Mouse (Mus musculus): ENCODE data around the gene Ppp1r12a.
A peak's percentile ranks its signal among the peaks of the same experiment; 100 is the strongest.

Ppp1r12a gene

GRCm38 (mm10) chr10:108162297-108163020 lies 466 bp downstream of the Ppp1r12a start:
- DNase-seq, result peak; percentile 52

- no peak for DNase-seq
Measured at GRCm38 (mm10) chr10:108163021-108163410, 1.0 kb downstream of the Ppp1r12a start.

GRCm38 (mm10) chr10:108163451-108163850 lies 1.5 kb downstream of the Ppp1r12a start:
- DNase-seq, result no peak

- peak; percentile 22 for DNase-seq
Measured at GRCm38 (mm10) chr10:108167823-108168222, 5.8 kb downstream of the Ppp1r12a start.

- DNase-seq, result no peak
Measured at GRCm38 (mm10) chr10:108170818-108171217, 8.8 kb downstream of the Ppp1r12a start.

- no peak for DNase-seq
Measured at GRCm38 (mm10) chr10:108171637-108172036, 9.6 kb downstream of the Ppp1r12a start.

- no peak for DNase-seq
Measured at GRCm38 (mm10) chr10:108172817-108173563, 11.0 kb downstream of the Ppp1r12a start.

- DNase-seq, result no peak
Measured at GRCm38 (mm10) chr10:108174107-108174506, 12.1 kb downstream of the Ppp1r12a start.

- DNase-seq, result no peak
Measured at GRCm38 (mm10) chr10:108175885-108176284, 13.9 kb downstream of the Ppp1r12a start.

GRCm38 (mm10) chr10:108178285-108178848 lies 16.4 kb downstream of the Ppp1r12a start:
- DNase-seq, result no peak

GRCm38 (mm10) chr10:108179404-108179803 lies 17.4 kb downstream of the Ppp1r12a start:
- no peak for DNase-seq

- DNase-seq, result no peak
Measured at GRCm38 (mm10) chr10:108180313-108180712, 18.3 kb downstream of the Ppp1r12a start.

GRCm38 (mm10) chr10:108181893-108182292 lies 19.9 kb downstream of the Ppp1r12a start:
- DNase-seq, result no peak

GRCm38 (mm10) chr10:108182386-108182785 lies 20.4 kb downstream of the Ppp1r12a start:
- DNase-seq, result no peak

GRCm38 (mm10) chr10:108184763-108185162 lies 22.8 kb downstream of the Ppp1r12a start:
- no peak for DNase-seq

- DNase-seq, result no peak
Measured at GRCm38 (mm10) chr10:108185265-108185664, 23.3 kb downstream of the Ppp1r12a start.

- no peak for DNase-seq
Measured at GRCm38 (mm10) chr10:108189303-108189702, 27.3 kb downstream of the Ppp1r12a start.

- no peak for DNase-seq
Measured at GRCm38 (mm10) chr10:108189986-108190385, 28.0 kb downstream of the Ppp1r12a start.

- peak; percentile 22 for DNase-seq
Measured at GRCm38 (mm10) chr10:108190626-108191025, 28.6 kb downstream of the Ppp1r12a start.

- DNase-seq, result no peak
Measured at GRCm38 (mm10) chr10:108191381-108191787, 29.4 kb downstream of the Ppp1r12a start.

- DNase-seq, result no peak
Measured at GRCm38 (mm10) chr10:108192306-108192705, 30.3 kb downstream of the Ppp1r12a start.

- no peak for DNase-seq
Measured at GRCm38 (mm10) chr10:108196124-108196523, 34.1 kb downstream of the Ppp1r12a start.

GRCm38 (mm10) chr10:108197498-108197897 lies 35.5 kb downstream of the Ppp1r12a start:
- DNase-seq, result no peak

- no peak for DNase-seq
Measured at GRCm38 (mm10) chr10:108198945-108199344, 37.0 kb downstream of the Ppp1r12a start.
